Mouse (Mus musculus) heart, embryonic 12.5 days (tissue): Measurements from ENCODE around the gene Nedd8. TPM values are rescaled to one million over a fixed set of nuclear protein-coding genes. Genes with fewer than 3 reads are reported as not detected.

Experiments used
- ATAC-seq: fragments of 200-750 bp; cut with Nextera tagmentation; 2 replicates; pipeline ENCODE4 v1.8.0; 2017; ENCODE audit warnings: moderate TSS enrichment, moderate library complexity; ENCODE audit not compliant: insufficient number of reproducible peaks, low FRiP score
- H3K27ac ChIP-seq: fragments of 300-500 bp; sonication (generic); 2 replicates; pipeline ENCODE4 v1.5.1; 2016; ENCODE audit warnings: mild to moderate bottlenecking, moderate library complexity; ENCODE audit not compliant: poor library complexity, severe bottlenecking
- H3K27me3 ChIP-seq: fragments of 300-500 bp; sonication (generic); replicated peaks from 2 replicates; pipeline ENCODE4 v1.6.1; 2016; ENCODE audit warnings: mild to moderate bottlenecking, moderate library complexity
- H3K36me3 ChIP-seq: fragments of 300-500 bp; sonication (generic); 2 replicates; pipeline ENCODE4 v1.6.1; 2016; ENCODE audit warnings: mild to moderate bottlenecking, moderate library complexity
- H3K4me1 ChIP-seq: fragments of 300-500 bp; sonication (generic); replicated peaks from 2 replicates; pipeline ENCODE4 v1.6.1; 2016; ENCODE audit warnings: mild to moderate bottlenecking
- H3K4me2 ChIP-seq: fragments of 300-500 bp; sonication (generic); 2 replicates; pipeline ENCODE4 v1.6.1; 2016; ENCODE audit warnings: mild to moderate bottlenecking, moderate library complexity
- H3K4me3 ChIP-seq: fragments of 300-500 bp; sonication (generic); 2 replicates; pipeline ENCODE4 v1.5.1; 2016; ENCODE audit warnings: mild to moderate bottlenecking
- H3K9ac ChIP-seq: fragments of 300-500 bp; sonication (generic); 2 replicates; pipeline ENCODE4 v1.6.1; 2016; ENCODE audit warnings: mild to moderate bottlenecking, moderate library complexity
- H3K9me3 ChIP-seq: fragments of 300-500 bp; sonication (generic); replicated peaks from 2 replicates; pipeline ENCODE4 v1.6.1; 2016; ENCODE audit warnings: mild to moderate bottlenecking, moderate library complexity
- WGBS: fragments of 180-500 bp; shearing (Covaris S2); methylation state at CpG from one replicate; pipeline ENCODE4 v1.1.7; 2016; 5-methylcytosine and 5-hydroxymethylcytosine counted together
- polyA plus RNA-seq: library from polyadenylated mRNA; unstranded; fragments of >200 nt; fragmentation: Nextera tagmentation; extraction: Ambion mirVana; gene quantifications from 2 replicates; pipeline ENCODE4 v1.2.1, GENCODE M21; 2016

The Nedd8 gene
- polyA plus RNA-seq: 457 and 491 TPM in 2 replicates

DNA sequence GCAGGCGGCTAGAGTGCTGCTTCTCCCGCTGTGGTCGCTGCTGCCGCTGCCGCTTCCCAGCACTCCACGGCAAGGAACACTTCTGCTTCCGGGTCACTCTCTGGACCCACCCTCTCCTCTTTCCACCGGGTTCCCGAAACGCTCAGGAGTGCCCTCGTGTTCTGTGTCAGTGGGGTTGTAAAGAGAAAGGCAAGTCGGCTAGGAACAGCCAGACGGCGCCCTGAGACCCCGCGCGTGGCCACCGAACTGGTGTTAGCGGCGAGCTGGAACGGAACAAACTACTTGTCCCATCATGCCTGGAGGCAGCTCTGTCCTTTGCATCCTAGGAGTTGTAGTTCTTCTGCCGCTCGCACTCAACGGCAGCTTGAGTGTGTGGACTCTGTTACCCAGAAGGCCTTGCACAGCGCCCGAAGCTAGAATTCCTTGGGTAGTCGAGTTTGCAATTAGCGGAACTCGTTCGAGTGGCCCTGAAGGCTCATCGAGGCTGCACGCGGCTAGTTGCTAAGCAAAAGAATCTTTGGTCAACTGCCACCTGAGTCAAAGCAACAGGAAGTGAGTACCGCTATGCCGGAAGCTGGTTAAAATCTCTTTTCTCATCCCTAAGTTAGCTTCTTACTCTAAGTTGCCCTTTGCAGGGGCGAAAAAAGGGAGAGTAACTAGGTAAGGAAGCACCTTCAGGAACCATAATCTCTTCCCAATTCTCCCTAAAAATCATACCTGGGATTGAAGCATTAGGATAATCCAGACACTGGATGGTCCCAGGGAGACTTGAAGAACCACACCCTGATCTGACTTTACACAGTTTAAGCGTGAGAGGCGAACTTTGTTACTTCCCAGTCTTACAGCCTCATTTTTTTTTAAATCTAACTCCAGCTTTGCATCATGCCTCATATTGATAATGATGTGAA, at the start of gene Nedd8, which contains the start of gene Gmpr2:
Nedd8 (minus strand) TSS at position 292 of the 908 bp plus-strand sequence.
Gmpr2 (plus strand) TSS at position 109 of the 908 bp plus-strand sequence.
- under 1% methylated on average over 38 of the region's 38 CpGs for WGBS
- Histone ChIP-seq H3K27ac (peak within 1 kb of the TSS; percentile 81), H3K27me3 (no peaks in the 10 kb centered on the region), H3K36me3 (peaks cover 36% of the 10 kb centered on the region), H3K4me3 (peak within 1 kb of the TSS; percentile 93), H3K9me3 (no peaks in the 10 kb centered on the region), H3K4me1 (peaks cover 18% of the 10 kb centered on the region), H3K9ac (peak within 1 kb of the TSS; percentile 90), H3K4me2 (peak within 1 kb of the TSS; percentile 97)
- ATAC-seq: peak; percentile 98

DNA sequence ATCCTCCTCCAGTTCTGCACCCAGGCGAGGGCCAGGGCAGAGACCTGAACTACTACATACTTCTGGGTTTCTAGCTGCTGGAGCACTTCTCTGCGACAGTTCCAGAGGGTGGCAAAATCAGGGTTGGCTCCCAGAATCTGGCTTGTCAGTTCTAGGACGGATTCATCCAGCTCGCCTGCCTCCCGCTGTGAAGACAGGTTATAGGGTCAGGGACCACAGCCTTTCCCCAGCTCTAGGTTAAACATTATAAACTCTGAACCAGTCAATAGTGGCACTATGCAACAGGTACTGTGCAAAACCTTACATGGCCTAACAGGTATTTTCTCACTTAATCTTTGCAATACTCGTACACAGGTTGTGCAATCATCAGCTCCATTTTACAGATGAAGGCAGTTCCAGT, 49.2 kb upstream of the Nedd8 start:
- Histone ChIP-seq H3K9me3 (no peaks in the 10 kb centered on the region), H3K9ac (peak overlapping the region; percentile 87; the same call in 1 of the 2 replicates), H3K36me3 (peaks cover 41% of the 10 kb centered on the region), H3K4me2 (peak overlapping the region; percentile 75), H3K4me3 (peak overlapping the region; percentile 74), H3K27me3 (no peaks in the 10 kb centered on the region), H3K4me1 (peaks cover 6% of the 10 kb centered on the region; the same call in 1 of the 2 replicates), H3K27ac (no peak overlapping the region)
- 80% methylated on average over 6 of the region's 6 CpGs for WGBS
- no peak for ATAC-seq

DNA sequence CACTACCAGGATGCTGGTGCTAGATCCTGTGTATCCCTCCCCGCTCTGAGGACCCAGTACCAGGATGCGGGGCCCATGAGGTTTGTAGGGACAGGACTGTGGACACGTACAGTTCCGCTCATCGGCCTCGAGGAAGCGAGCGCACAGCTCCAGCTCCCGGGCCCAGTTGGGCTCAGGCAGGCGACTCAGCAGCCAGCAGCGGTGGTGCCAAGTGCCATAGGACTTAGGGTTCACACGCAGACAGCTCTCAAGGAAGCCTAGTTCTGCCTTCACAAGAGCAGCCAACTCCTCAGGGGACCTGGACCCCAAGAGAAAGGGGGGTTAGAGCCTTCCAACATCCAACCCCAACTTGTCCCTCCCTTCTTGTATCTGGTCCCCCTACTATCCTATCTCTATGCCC, 48.7 kb upstream of the Nedd8 start:
- WGBS: 89% methylated on average over 12 of the region's 12 CpGs
- H3K4me2 ChIP-seq: no peak overlapping the region
- no peaks in the 10 kb centered on the region for H3K27me3 ChIP-seq
- H3K9me3 ChIP-seq: no peaks in the 10 kb centered on the region
- H3K9ac ChIP-seq: no peak overlapping the region
- H3K4me1 ChIP-seq: peaks cover 6% of the 10 kb centered on the region; the same call in 1 of the 2 replicates
- H3K27ac ChIP-seq: no peak overlapping the region
- H3K36me3 ChIP-seq: peaks cover 42% of the 10 kb centered on the region
- H3K4me3 ChIP-seq: no peak overlapping the region
- no peak for ATAC-seq

DNA sequence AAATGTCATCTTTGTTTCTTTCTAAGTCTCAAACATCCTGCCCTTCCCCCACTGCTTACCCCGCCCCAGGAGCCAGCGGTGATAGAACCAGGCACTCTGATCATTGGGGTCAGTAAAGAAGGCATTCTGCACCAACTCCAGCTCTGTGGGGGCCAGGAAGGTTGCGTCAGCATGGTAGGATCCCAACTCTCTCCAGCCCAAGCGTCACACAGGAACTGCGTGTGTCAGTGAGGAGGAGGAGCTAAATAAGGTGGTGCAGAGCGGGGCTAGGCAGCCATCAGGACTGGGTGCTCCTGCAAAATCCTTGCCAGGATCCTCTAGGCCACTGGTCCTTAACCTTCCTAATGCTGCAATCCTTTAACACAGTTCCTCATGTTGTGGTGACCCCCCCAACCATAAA, 47.8 kb upstream of the Nedd8 start:
- ATAC-seq: no peak
- Histone ChIP-seq H3K4me1 (peaks cover 4% of the 10 kb centered on the region; the same call in 1 of the 2 replicates), H3K36me3 (peaks cover 42% of the 10 kb centered on the region), H3K27me3 (0 out of 2 replicates have a peak, but pooled peaks cover 3% of the 10 kb centered on the region), H3K4me2 (no peak overlapping the region), H3K9me3 (no peaks in the 10 kb centered on the region), H3K27ac (no peak overlapping the region), H3K4me3 (no peak overlapping the region), H3K9ac (no peak overlapping the region)
- 82% methylated on average over 6 of the region's 6 CpGs for WGBS

DNA sequence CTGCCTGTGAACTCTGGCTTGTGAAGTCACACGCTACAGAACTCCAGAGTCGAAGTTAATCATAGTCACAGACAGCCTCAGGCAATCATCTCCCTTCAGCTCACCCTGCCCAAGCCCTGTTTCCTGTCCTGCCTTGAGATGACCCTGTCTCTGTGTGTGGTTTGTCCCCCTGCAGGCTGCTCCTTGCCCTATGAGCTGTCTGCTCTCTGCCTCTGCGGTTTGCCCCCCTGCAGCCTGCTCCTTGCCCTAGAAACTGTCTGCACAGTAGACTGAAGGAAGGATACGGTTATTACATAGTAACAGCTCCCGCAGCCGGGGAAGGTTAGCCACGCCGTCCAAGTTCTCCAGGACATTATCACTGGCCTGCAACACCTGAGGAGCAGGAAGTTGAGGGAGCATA, 45.0 kb upstream of the Nedd8 start:
- H3K4me3 ChIP-seq: no peak overlapping the region
- H3K4me2 ChIP-seq: no peak overlapping the region
- 84% methylated on average over 8 of the region's 8 CpGs for WGBS
- peaks cover 29% of the 10 kb centered on the region for H3K27me3 ChIP-seq
- peaks cover 10% of the 10 kb centered on the region; the same call in 1 of the 2 replicates for H3K4me1 ChIP-seq
- H3K27ac ChIP-seq: no peak overlapping the region
- no peak for ATAC-seq
- H3K9me3 ChIP-seq: no peaks in the 10 kb centered on the region
- no peak overlapping the region for H3K9ac ChIP-seq
- peaks cover 42% of the 10 kb centered on the region for H3K36me3 ChIP-seq

DNA sequence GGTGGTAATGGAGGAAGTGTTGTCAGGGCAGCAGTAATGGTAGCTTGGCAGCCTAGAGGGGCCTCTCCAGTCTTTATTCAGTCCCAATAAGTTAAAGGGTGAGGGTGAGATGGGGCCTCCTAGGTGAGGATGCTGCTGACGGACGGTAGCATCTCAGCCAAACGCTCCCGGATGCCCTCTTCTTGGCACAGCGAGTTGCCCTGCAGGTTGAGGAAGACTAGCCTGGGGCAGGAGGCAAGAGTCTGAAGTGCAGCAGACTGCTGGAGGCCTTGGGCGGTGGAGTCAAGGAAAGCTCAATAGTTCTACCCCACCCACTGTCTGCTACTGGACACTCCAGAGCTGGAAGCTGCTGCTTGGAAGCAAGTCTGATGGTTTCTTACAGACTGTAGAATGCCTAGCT, 44.3 kb upstream of the Nedd8 start:
- H3K4me2 ChIP-seq: no peak overlapping the region
- no peak overlapping the region for H3K4me3 ChIP-seq
- peaks cover 35% of the 10 kb centered on the region for H3K27me3 ChIP-seq
- H3K4me1 ChIP-seq: peaks cover 10% of the 10 kb centered on the region; the same call in 1 of the 2 replicates
- no peak overlapping the region for H3K27ac ChIP-seq
- peaks cover 42% of the 10 kb centered on the region for H3K36me3 ChIP-seq
- no peak for ATAC-seq
- no peaks in the 10 kb centered on the region for H3K9me3 ChIP-seq
- WGBS: 95% methylated on average over 6 of the region's 6 CpGs
- H3K9ac ChIP-seq: no peak overlapping the region

DNA sequence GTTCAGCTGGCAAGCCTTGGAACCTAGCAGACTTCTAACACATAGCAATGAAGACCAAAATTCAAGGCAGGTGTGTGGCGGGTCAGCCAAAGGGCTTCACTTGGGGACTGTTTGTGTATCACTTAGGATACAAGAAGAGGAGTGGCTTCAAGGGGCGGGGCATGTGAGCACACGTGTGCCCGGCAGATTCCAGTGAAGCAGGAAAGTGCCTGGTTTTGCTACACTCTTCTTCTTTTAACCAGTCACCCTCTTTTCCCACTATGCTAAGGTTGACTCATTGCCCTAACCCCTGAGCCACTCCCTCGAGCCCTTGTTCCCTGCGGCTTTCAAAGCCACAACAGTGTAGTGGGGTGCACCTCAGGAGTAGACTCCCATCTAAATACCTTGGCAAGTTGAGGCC, 43.0 kb upstream of the Nedd8 start:
- Histone ChIP-seq H3K4me1 (peaks cover 10% of the 10 kb centered on the region; the same call in 1 of the 2 replicates), H3K36me3 (peaks cover 37% of the 10 kb centered on the region), H3K9ac (no peak overlapping the region), H3K27me3 (peaks cover 44% of the 10 kb centered on the region), H3K27ac (no peak overlapping the region), H3K4me2 (no peak overlapping the region), H3K9me3 (no peaks in the 10 kb centered on the region), H3K4me3 (no peak overlapping the region)
- WGBS: 37% methylated on average over 6 of the region's 6 CpGs
- no peak for ATAC-seq

DNA sequence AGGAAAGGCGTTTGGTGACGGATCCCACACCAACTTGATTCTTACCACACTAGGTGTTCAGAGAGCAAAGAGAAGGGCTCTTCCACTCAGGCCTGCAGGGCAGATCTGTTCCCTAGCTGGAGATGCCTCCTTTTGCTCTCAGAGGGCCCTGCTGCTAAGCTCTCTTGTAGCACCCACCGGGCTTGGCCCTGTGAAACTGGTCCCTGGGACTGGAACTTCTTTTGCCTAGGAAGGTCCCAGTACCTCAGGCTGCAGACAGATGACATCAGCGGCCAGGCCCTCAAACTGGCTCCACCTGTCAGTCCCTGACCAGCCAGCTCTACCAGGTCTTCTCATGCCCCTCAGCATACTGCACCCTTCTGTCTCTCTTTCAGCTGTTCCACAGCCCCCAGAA, 41.8 kb upstream of the Nedd8 start, which contains the start of gene Tgm1:
Tgm1 (minus strand) TSS at position 198 of the 394 bp plus-strand sequence.
- Histone ChIP-seq H3K27me3 (peaks cover 44% of the 10 kb centered on the region), H3K4me2 (peak within 1 kb of the TSS; percentile 60), H3K36me3 (peaks cover 26% of the 10 kb centered on the region), H3K27ac (no peak within 1 kb of the TSS), H3K4me1 (peaks cover 10% of the 10 kb centered on the region; the same call in 1 of the 2 replicates), H3K9ac (no peak within 1 kb of the TSS), H3K4me3 (peak within 1 kb of the TSS; percentile 24), H3K9me3 (no peaks in the 10 kb centered on the region)
- ATAC-seq: no peak
- 14% methylated on average over 4 of the region's 4 CpGs for WGBS

DNA sequence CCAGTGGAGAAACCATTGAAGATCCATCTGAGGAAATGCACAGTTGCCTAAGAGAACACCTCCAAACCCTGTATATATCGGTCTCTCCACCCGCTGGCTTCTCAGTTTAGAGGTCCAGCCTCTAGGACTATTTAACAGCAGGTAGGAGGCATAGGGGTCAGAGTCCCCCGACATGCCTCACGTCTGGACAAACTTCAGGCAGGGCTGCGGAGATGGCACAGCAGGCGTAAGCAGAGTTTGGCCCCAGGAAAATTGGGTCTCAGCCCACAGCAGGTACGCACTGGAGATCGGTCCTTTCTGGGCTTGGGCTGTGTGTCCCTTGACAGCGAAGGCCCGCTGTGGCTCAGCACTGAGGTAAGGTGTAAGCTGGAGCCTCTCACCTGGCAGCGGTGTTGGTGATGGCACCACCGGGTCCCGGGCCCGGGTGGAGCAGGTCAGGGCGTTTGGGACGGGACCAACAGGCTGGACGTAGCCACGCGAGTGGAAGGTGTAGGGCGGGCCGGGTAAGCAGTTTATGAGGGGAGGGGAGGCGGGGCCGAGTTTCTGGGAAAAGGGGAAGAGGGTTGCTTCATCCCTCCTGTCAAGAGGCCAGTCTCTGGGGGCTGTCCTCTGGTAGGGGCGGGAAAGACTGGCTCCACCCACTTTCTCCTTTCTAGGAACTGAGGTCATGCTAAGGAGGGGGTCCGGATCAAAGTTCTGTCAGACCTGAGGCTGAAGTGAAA, 41.2 kb upstream of the Nedd8 start:
- H3K9me3 ChIP-seq: no peaks in the 10 kb centered on the region
- 13% methylated on average over 25 of the region's 25 CpGs for WGBS
- peaks cover 44% of the 10 kb centered on the region for H3K27me3 ChIP-seq
- H3K4me2 ChIP-seq: peak overlapping the region; percentile 60
- H3K36me3 ChIP-seq: peaks cover 20% of the 10 kb centered on the region
- ATAC-seq: peak; percentile 33; the same call in 1 of the 2 replicates
- no peak overlapping the region for H3K27ac ChIP-seq
- H3K4me3 ChIP-seq: peak overlapping the region; percentile 24
- H3K9ac ChIP-seq: no peak overlapping the region
- H3K4me1 ChIP-seq: peaks cover 10% of the 10 kb centered on the region; the same call in 1 of the 2 replicates

DNA sequence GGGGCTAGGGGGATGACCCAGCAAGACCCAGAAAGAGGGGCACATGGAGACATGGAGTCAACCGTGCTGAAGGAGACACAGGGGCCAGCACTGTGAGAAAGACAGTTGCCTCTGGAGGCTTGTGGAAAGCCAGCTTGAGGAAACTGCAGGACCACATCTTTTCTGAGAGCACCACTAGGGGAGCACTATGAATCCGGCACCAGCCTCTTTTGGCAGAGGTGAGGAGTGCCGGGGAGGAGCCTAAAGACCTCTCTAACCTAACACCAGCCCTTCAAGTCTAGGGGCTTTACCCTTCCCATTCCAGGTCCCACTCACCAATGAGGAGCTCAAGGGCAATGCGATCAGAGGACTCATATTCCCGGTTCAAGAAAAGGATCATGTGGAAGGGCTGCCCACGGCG, 39.9 kb upstream of the Nedd8 start:
- no peak overlapping the region for H3K4me2 ChIP-seq
- H3K36me3 ChIP-seq: peaks cover 8% of the 10 kb centered on the region; the same call in 1 of the 2 replicates
- no peak overlapping the region for H3K4me3 ChIP-seq
- H3K27me3 ChIP-seq: peaks cover 44% of the 10 kb centered on the region
- H3K9ac ChIP-seq: no peak overlapping the region
- ATAC-seq: no peak
- H3K9me3 ChIP-seq: no peaks in the 10 kb centered on the region
- H3K4me1 ChIP-seq: peaks cover 10% of the 10 kb centered on the region; the same call in 1 of the 2 replicates
- 70% methylated on average over 7 of the region's 7 CpGs for WGBS
- H3K27ac ChIP-seq: no peak overlapping the region

DNA sequence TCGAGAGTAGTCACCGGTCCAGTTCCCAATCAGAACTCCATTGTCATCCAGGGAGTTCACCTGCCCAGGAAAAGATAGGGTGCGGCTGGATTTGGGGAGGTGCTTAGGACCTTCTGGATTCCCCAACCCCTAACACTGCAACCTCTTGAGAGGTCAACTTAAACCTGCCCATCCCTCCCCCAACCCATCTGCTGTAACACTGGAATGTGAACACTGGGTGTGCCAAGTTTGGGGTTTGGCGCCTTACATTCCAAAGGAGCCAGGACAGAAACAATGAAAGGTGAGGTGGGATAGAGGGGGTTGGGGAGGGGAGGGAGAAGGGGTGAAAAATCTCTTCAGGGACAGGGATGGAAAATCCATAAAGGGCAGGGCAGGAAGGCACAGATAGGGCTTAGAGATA, 37.6 kb upstream of the Nedd8 start:
- WGBS: 76% methylated on average over 4 of the region's 4 CpGs
- H3K27ac ChIP-seq: no peak overlapping the region
- no peak overlapping the region for H3K4me3 ChIP-seq
- no peak for ATAC-seq
- no peaks in the 10 kb centered on the region for H3K9me3 ChIP-seq
- H3K4me2 ChIP-seq: no peak overlapping the region
- H3K4me1 ChIP-seq: peaks cover 10% of the 10 kb centered on the region; the same call in 1 of the 2 replicates
- no peak overlapping the region for H3K9ac ChIP-seq
- peaks cover 38% of the 10 kb centered on the region for H3K27me3 ChIP-seq
- H3K36me3 ChIP-seq: no peaks in the 10 kb centered on the region
